Mouse (Mus musculus): ENCODE results near the gene Mettl27. TPM values are rescaled to one million over a fixed set of nuclear protein-coding genes. Genes with fewer than 3 reads are reported as not detected.
A peak's percentile ranks its signal among the peaks of the same experiment; 100 is the strongest.

Gene Mettl27
- polyA plus RNA-seq, 1 experiment from 2014 or later: 35.5 TPM

DNA sequence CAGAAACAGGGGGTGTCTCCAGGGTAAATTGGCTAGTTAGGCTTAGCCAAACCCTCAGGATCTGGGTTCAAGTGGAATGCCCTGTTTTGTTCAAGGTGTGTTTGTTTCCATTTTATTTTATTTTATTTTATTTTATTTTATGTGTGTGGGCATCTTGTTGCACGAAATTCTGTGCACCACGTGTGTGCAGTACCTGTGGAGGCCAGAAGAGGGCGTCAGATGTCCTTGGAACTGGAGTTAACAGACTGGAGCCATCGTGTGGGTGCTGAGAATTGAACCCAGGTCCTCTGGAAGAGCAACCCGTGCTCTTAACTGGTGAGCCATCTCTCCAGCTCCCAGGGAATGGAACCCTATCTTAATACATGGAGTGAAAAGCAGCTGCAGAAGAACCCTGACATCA is 39.5 kb upstream of the Mettl27 start:
- Histone ChIP-seq H3K27me3 (replicated peaks; ENCODE audit: insufficient read depth, low read length) (no peaks in the 10 kb centered on the region), H3K4me2 (replicated peaks; ENCODE audit: low read depth, low read length) (no peak overlapping the region), H3K9me3 (ENCODE audit: low read length) (no peaks in the 10 kb centered on the region), H3K4me3 (ENCODE audit: low read depth, low read length) (no peak overlapping the region), H3K36me3 (ENCODE audit: insufficient read depth, low read length) (no peaks in the 10 kb centered on the region), H3K9ac (replicated peaks; ENCODE audit: low read depth) (no peak overlapping the region), H3K4me1 (ENCODE audit: insufficient read depth, low read depth, low read length) (0 out of 2 replicates have a peak, but pooled peaks cover 6% of the 10 kb centered on the region), H3K27ac (ENCODE audit: low read length) (no peak overlapping the region)
- TF ChIP-seq CTCF (IDR thresholded peaks at IDR 0.05) (peak; percentile 38), EP300 (IDR thresholded peaks at IDR 0.05) (no peak)
- WGBS: 80% methylated on average over 5 of the region's 5 CpGs
- ATAC-seq: no peak
- no peak for DNase-seq (ENCODE audit: low spot score)

DNA sequence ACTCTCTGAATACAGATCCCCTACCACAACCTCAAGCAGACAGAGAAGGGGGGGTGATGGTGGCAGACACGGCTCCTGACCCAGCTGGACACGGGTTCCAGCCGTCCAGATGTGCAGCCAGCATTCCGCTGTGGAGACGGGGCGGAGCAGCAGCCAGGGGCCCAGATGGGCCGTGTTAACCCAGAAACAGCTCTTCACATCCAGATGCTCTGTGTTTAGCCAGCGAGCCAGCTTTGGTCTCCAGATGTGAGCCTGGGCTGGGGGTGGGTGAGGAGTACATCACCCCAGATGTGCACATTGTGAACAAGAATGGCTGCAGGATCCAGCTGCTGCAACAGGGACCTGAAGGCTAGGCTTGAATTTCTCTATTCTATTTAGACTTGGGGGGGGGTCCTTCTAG is 36.9 kb upstream of the Mettl27 start:
- peak overlapping the region; percentile 78 for H3K27ac ChIP-seq (ENCODE audit: low read length)
- no peak for TF ChIP-seq CTCF (IDR thresholded peaks at IDR 0.05)
- TF ChIP-seq EP300 (IDR thresholded peaks at IDR 0.05): peak; percentile 75
- no peak overlapping the region for H3K4me3 ChIP-seq (ENCODE audit: low read depth, low read length)
- H3K9ac ChIP-seq (replicated peaks; ENCODE audit: low read depth): no peak overlapping the region
- ATAC-seq: peak; percentile 43
- no peaks in the 10 kb centered on the region for H3K27me3 ChIP-seq (replicated peaks; ENCODE audit: insufficient read depth, low read length)
- no peak overlapping the region for H3K4me2 ChIP-seq (replicated peaks; ENCODE audit: low read depth, low read length)
- H3K4me1 ChIP-seq (ENCODE audit: insufficient read depth, low read depth, low read length): peaks cover 6% of the 10 kb centered on the region; the same call in 1 of the 2 replicates
- DNase-seq (ENCODE audit: low spot score): peak; percentile 87
- WGBS: 62% methylated on average over 7 of the region's 8 CpGs
- H3K9me3 ChIP-seq (ENCODE audit: low read length): no peaks in the 10 kb centered on the region
- no peaks in the 10 kb centered on the region for H3K36me3 ChIP-seq (ENCODE audit: insufficient read depth, low read length)

DNA sequence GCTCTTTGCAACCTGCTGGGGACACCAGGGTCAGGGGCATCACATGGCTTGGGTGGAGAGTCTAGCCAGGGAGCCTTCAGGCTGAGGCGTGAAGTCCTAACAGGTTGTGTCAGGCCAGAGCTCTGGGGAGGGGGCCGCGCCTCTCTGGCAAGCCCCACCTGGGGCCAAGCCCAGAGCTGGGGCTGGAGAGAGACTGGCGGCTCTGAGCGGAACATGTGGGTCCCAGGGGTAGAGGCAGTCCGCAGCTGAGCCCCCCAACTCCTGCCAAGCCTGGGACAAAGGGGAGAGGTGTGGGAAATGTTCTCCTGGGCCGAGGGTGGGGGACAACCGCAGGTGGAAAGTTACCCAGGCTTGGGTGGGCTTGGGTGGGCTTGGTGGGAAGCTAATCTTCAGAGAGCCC is 35.2 kb upstream of the Mettl27 start:
- no peak overlapping the region for H3K4me3 ChIP-seq (ENCODE audit: low read depth, low read length)
- no peak overlapping the region for H3K4me2 ChIP-seq (replicated peaks; ENCODE audit: low read depth, low read length)
- no peak for ATAC-seq
- TF ChIP-seq EP300 (IDR thresholded peaks at IDR 0.05): no peak
- TF ChIP-seq CTCF (IDR thresholded peaks at IDR 0.05): no peak
- H3K27me3 ChIP-seq (replicated peaks; ENCODE audit: insufficient read depth, low read length): no peaks in the 10 kb centered on the region
- WGBS: 86% methylated on average over 7 of the region's 8 CpGs
- peaks cover 3% of the 10 kb centered on the region; the same call in 1 of the 2 replicates for H3K4me1 ChIP-seq (ENCODE audit: insufficient read depth, low read depth, low read length)
- no peak overlapping the region for H3K9ac ChIP-seq (replicated peaks; ENCODE audit: low read depth)
- H3K27ac ChIP-seq (ENCODE audit: low read length): peak overlapping the region; percentile 57
- no peaks in the 10 kb centered on the region for H3K36me3 ChIP-seq (ENCODE audit: insufficient read depth, low read length)
- DNase-seq (ENCODE audit: low spot score): no peak
- H3K9me3 ChIP-seq (ENCODE audit: low read length): no peaks in the 10 kb centered on the region

DNA sequence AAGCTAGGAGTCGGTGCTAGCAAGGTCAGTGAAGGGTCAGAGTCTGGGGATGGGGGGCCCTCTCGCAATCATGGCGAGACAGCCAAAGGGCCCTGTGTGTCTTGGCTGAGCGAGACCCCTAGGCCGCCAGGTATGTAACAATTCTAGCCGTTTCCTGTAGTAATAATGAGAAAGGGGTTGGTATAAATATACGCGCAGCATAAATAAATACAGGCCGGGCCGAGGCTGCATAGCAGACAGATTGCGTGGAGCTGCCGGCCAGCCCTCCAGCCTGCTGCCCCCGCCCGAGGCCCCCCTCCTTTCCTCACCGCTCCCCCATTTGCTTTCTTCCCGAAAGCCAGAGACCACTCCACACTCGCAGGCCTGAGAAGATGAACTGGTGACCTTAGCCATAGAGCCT is 34.6 kb upstream of the Mettl27 start:
- Histone ChIP-seq H3K9ac (replicated peaks; ENCODE audit: low read depth) (no peak overlapping the region), H3K4me1 (ENCODE audit: insufficient read depth, low read depth, low read length) (peaks cover 3% of the 10 kb centered on the region; the same call in 1 of the 2 replicates), H3K9me3 (ENCODE audit: low read length) (no peaks in the 10 kb centered on the region), H3K4me3 (ENCODE audit: low read depth, low read length) (no peak overlapping the region), H3K36me3 (ENCODE audit: insufficient read depth, low read length) (no peaks in the 10 kb centered on the region), H3K4me2 (replicated peaks; ENCODE audit: low read depth, low read length) (no peak overlapping the region), H3K27ac (ENCODE audit: low read length) (peak overlapping the region; percentile 57), H3K27me3 (replicated peaks; ENCODE audit: insufficient read depth, low read length) (no peaks in the 10 kb centered on the region)
- ATAC-seq: peak; percentile 51
- DNase-seq (ENCODE audit: low spot score): peak; percentile 66
- TF ChIP-seq CTCF (IDR thresholded peaks at IDR 0.05) (no peak), EP300 (IDR thresholded peaks at IDR 0.05) (peak; percentile 70)
- whole genome bisulfite sequencing: 38% methylated on average over 17 of the region's 17 CpGs

DNA sequence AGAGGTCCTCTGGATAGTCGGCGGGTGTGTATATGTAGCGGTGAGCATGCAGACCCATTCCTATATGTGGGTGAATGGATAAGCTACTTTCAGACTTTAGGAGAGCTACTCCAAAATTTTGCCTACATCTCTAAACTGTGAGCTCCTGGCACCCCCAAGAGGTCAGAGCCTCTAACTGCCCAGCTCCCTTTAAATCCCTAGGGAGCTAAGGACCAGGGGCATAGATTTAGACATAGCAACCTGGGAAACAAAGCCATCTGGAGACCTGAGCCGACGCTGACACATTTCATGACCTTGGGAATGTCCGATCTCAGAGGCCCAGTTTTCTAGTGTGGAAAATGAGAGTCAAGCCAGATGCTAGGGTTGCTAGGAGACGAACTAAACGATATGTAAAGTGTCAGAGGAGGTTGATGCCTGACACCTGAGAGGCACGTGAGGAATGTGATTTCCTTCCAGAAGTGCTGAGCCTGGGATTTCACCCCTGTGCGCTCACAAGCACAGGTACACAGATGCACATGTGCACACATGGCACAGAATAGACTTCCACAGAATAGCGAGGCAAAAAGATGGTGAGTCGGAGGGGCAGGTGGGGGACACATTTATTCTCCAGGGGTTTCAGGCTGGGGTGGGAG is 31.0 kb upstream of the Mettl27 start:
- no peaks in the 10 kb centered on the region for H3K9me3 ChIP-seq (ENCODE audit: low read length)
- H3K4me2 ChIP-seq (replicated peaks; ENCODE audit: low read depth, low read length): no peak overlapping the region
- DNase-seq (ENCODE audit: low spot score): peak; percentile 85
- ATAC-seq: peak; percentile 60
- peak; percentile 76 for TF ChIP-seq CTCF (IDR thresholded peaks at IDR 0.05)
- no peak; the same call in 1 of the 2 replicates for TF ChIP-seq EP300 (IDR thresholded peaks at IDR 0.05)
- no peak overlapping the region for H3K27ac ChIP-seq (ENCODE audit: low read length)
- no peak overlapping the region for H3K9ac ChIP-seq (replicated peaks; ENCODE audit: low read depth)
- WGBS: 25% methylated on average over 12 of the region's 12 CpGs
- H3K4me3 ChIP-seq (ENCODE audit: low read depth, low read length): no peak overlapping the region
- H3K4me1 ChIP-seq (ENCODE audit: insufficient read depth, low read depth, low read length): peaks cover 3% of the 10 kb centered on the region; the same call in 1 of the 2 replicates
- no peaks in the 10 kb centered on the region for H3K27me3 ChIP-seq (replicated peaks; ENCODE audit: insufficient read depth, low read length)
- no peaks in the 10 kb centered on the region for H3K36me3 ChIP-seq (ENCODE audit: insufficient read depth, low read length)

DNA sequence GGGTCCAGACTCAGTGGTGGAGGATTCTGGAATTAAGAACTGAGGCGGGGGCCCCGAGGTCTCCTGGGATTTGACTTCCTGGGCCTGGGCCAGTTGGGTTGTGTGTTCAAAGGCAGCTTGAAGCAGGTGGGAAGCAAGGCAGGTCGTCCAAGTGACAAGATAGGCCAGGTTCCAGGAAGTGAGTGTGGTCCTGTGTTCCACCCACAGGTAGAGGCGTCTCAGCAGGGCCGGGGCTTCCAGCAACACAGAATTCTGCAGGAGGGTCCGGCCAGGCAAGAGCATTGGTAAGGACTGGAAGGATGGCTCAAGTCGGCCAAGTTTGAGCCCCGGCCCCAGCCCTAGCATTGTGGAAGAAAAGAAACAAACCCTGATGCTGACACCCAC is 30.5 kb upstream of the Mettl27 start:
- Histone ChIP-seq H3K4me2 (replicated peaks; ENCODE audit: low read depth, low read length) (no peak overlapping the region), H3K4me1 (ENCODE audit: insufficient read depth, low read depth, low read length) (peaks cover 3% of the 10 kb centered on the region; the same call in 1 of the 2 replicates), H3K9ac (replicated peaks; ENCODE audit: low read depth) (no peak overlapping the region), H3K9me3 (ENCODE audit: low read length) (no peaks in the 10 kb centered on the region), H3K4me3 (ENCODE audit: low read depth, low read length) (no peak overlapping the region), H3K27me3 (replicated peaks; ENCODE audit: insufficient read depth, low read length) (no peaks in the 10 kb centered on the region), H3K27ac (ENCODE audit: low read length) (no peak overlapping the region), H3K36me3 (ENCODE audit: insufficient read depth, low read length) (no peaks in the 10 kb centered on the region)
- no peak for DNase-seq (ENCODE audit: low spot score)
- TF ChIP-seq EP300 (IDR thresholded peaks at IDR 0.05) (no peak), CTCF (IDR thresholded peaks at IDR 0.05) (no peak)
- 59% methylated on average over 8 of the region's 8 CpGs for WGBS
- ATAC-seq: no peak

Measured in lung, postnatal 0 days (tissue).